Mouse (Mus musculus) bone marrow macrophage, adult 2 months (primary cell): ENCODE data around the gene Csrp1.

Experiments
- CTCF ChIP-seq: IDR thresholded peaks from 2 replicates; pipeline ENCODE4 v1.5.1; 2012; ENCODE audit warnings: low read depth, mild to moderate bottlenecking, low read length, moderate library complexity
- POLR2A ChIP-seq: IDR thresholded peaks from 2 replicates; pipeline ENCODE4 v1.6.1; 2012; ENCODE audit warnings: mild to moderate bottlenecking, low read depth, low read length, borderline replicate concordance

DNA sequence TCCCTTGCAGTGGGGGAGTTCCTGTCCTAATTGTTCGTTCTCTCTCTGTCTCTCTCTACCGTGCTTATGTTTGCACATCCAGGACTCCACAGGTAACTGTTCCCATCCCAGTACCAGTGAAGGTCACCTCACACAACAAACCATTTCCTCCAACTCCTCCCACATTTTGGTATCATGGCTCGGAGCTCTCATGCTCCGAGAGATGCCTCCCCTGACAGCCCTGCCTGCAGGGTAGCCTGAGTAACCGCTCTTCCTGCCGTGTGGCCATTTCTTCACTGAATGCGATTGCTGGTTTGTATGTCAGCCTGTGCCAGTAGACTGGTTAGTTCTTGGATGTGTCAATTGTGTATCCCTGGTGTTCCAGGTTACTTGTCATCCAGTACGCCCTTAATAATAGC, 51.7 kb downstream of the Csrp1 start:
- TF ChIP-seq POLR2A, result no peak
- no peak for TF ChIP-seq CTCF
